Mouse (Mus musculus) heart, embryonic 14.5 days (tissue): ENCODE measurements at regions not wholly inside any gene's neighbourhood (a gene's known extent, or its start where the extent isn't known, plus 50 kb on each side); places are given as distances from the start of the nearest gene placed in this dataset.

Source experiments
- ATAC-seq: fragments of 200-750 bp; cut with Nextera tagmentation; 2 replicates; pipeline ENCODE4 v1.8.0; 2017; ENCODE audit warnings: low read depth, moderate TSS enrichment; ENCODE audit not compliant: insufficient number of reproducible peaks, insufficient read depth, low FRiP score
- H3K27ac ChIP-seq, 2 experiments: fragments of 200-500 bp in 1 of 2; fragments of 300-500 bp in 1 of 2; sonication (generic) in 1 of 2; replicated peaks in 1 of 2; 2 replicates each; pipeline ENCODE4 v1.5.1; 2012 to 2014; ENCODE audit warnings: low read depth in 2 of 2, low read length in 2 of 2, control low read depth in 1 of 2, mild to moderate bottlenecking in 1 of 2, mixed read lengths in 1 of 2; ENCODE audit not compliant: control insufficient read depth in 1 of 2, insufficient read depth in 1 of 2
- H3K27me3 ChIP-seq: fragments of 300-500 bp; sonication (generic); 2 replicates; pipeline ENCODE4 v1.6.1; 2014; ENCODE audit warnings: mild to moderate bottlenecking, low read length, control low read depth; ENCODE audit not compliant: control insufficient read depth, insufficient read depth
- H3K36me3 ChIP-seq: fragments of 300-500 bp; sonication (generic); 2 replicates; pipeline ENCODE4 v1.6.1; 2014; ENCODE audit warnings: mild to moderate bottlenecking, control low read depth, low read length, mixed read lengths; ENCODE audit not compliant: control insufficient read depth, insufficient read depth
- H3K4me1 ChIP-seq, 2 experiments: fragments of 200-500 bp in 1 of 2; fragments of 300-500 bp in 1 of 2; sonication (generic) in 1 of 2; 2 replicates each; pipeline ENCODE4 v1.6.1; 2012 to 2014; ENCODE audit warnings: low read length in 2 of 2, control low read depth in 1 of 2, mixed read lengths in 1 of 2; ENCODE audit not compliant: control insufficient read depth in 2 of 2, insufficient read depth in 2 of 2
- H3K4me2 ChIP-seq: fragments of 300-500 bp; sonication (generic); 2 replicates; pipeline ENCODE4 v1.6.1; 2014; ENCODE audit warnings: mild to moderate bottlenecking, low read length
- H3K4me3 ChIP-seq, 2 experiments: fragments of 200-500 bp in 1 of 2; fragments of 300-500 bp in 1 of 2; sonication (generic) in 1 of 2; 2 replicates each; pipeline ENCODE4 v1.5.1; 2012 to 2014; ENCODE audit warnings: low read length in 2 of 2, mild to moderate bottlenecking in 2 of 2, control low read depth in 1 of 2, low read depth in 1 of 2, moderate library complexity in 1 of 2; ENCODE audit not compliant: control insufficient read depth in 1 of 2, insufficient read depth in 1 of 2
- H3K9ac ChIP-seq: fragments of 300-500 bp; sonication (generic); 2 replicates; pipeline ENCODE4 v1.6.1; 2014; ENCODE audit warnings: mild to moderate bottlenecking, low read length
- H3K9me3 ChIP-seq: fragments of 300-500 bp; sonication (generic); 2 replicates; pipeline ENCODE4 v1.6.1; 2016; ENCODE audit warnings: low read length, control low read depth; ENCODE audit not compliant: control insufficient read depth
- WGBS: fragments of 180-500 bp; shearing (Covaris S2); extraction: QIAGEN DNeasy Blood & Tissue Kit; methylation state at CpG from one replicate; pipeline ENCODE4 v1.1.7; 2014; 5-methylcytosine and 5-hydroxymethylcytosine counted together

DNA sequence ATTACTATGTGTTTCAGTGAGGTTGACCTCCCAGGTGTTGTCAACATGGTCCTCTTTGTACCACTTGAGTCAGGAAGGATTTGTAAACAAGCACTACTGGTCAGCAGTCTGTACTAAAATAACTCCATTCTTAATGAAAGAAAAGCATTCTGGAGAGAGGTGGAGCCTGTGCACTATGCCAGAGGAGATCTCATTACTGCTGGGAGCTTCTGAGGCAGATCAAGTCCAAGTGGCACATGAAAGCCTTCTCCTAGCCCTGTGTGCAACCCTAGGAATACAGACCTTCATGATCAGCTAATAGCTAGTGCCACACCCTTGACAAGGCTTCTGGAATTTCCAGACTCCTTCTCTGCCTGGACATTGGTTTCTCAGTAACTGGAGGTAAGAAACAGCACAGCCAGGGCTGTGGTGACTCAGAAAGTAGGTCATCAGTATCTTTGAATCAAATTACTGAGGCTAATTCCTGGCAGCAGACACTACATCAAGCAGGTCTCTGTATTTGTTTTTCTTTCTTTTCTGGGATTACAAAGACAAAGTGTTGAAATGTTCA is 105.9 kb upstream of the Mgat5 start:
- H3K4me1 ChIP-seq = no peaks in the 10 kb centered on the region
- no peak overlapping the region for H3K27ac ChIP-seq
- H3K4me3 ChIP-seq = no peak overlapping the region
- ATAC-seq = no peak
- no peaks in the 10 kb centered on the region for H3K27me3 ChIP-seq
- H3K4me2 ChIP-seq = no peak overlapping the region
- no peaks in the 10 kb centered on the region for H3K36me3 ChIP-seq
- no peak overlapping the region for H3K9ac ChIP-seq
- H3K9me3 ChIP-seq = peaks cover 9% of the 10 kb centered on the region

DNA sequence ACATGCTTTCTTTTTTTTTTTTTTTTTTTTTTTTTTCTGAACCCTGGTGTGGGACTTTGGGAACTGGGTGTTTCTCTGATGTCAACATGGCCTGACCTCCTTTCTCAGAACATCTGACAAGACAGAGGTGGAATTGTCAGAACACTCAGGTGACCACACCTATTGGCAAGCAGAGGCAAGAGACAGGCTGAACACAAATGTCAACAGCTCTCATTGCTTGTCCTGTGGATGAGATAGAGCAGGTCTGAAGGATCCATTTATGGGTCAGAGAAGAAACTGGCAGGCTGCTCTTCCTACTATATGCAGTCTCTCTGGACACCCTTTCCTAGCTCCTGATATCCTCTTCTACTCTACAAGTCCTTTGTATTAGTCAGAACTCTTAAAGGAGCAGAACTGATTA is 117.2 kb upstream of the Mgat5 start:
- Histone ChIP-seq H3K9ac (no peak overlapping the region), H3K4me1 (no peaks in the 10 kb centered on the region), H3K9me3 (no peaks in the 10 kb centered on the region), H3K27me3 (no peaks in the 10 kb centered on the region), H3K27ac (no peak overlapping the region), H3K4me2 (no peak overlapping the region), H3K4me3 (no peak overlapping the region), H3K36me3 (no peaks in the 10 kb centered on the region)
- no peak for ATAC-seq

DNA sequence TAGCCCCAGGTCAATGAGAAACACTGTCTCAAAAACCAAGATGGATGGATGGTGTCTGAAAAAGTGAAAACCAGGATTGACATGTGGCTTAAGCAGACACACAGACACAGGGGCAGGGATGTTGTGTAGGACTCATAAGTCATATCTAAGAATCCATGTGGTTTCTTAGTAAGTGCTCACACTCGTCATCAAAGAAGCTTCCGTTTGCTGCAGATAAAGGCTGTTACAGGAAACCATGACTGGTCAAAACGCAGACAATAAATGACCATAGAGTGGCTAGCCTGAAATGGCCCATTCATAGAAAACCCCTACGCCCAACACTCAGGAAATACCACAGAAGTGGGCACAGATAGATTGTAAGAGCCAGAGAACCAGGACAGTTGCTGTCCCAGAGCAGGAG is 118.8 kb upstream of the Mgat5 start:
- no peak overlapping the region for H3K4me3 ChIP-seq
- no peaks in the 10 kb centered on the region for H3K4me1 ChIP-seq
- H3K36me3 ChIP-seq = no peaks in the 10 kb centered on the region
- H3K4me2 ChIP-seq = no peak overlapping the region
- H3K9me3 ChIP-seq = no peaks in the 10 kb centered on the region
- H3K9ac ChIP-seq = no peak overlapping the region
- no peak overlapping the region for H3K27ac ChIP-seq
- 53% methylated on average over 4 of the region's 4 CpGs for WGBS
- no peak for ATAC-seq
- H3K27me3 ChIP-seq = no peaks in the 10 kb centered on the region

DNA sequence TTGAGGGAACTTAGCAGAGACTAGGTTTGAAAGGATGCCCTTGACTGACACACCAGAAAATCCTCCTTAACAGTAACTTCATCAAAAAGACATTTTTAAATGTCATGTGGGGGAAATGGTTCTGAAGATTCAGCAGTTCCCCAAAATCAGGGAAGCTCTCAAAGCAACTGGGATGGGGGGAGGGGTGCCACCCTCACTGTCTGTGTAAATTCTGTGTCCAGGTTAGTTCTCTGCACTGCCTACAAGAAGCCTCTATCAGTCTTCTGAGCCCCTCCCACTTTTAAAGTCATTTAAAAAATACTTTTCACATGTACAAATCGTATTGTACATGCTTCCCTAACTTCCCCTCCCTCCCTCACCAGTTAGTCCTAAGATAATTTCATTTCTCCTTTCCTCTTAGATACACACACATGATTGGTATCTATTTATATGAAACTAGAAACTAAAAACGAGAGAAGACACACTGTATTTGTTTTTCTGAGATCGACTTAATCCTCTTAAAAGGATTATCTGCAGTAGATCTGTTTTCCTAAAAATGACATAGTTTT is 121.0 kb upstream of the Mgat5 start:
- ATAC-seq = no peak

DNA sequence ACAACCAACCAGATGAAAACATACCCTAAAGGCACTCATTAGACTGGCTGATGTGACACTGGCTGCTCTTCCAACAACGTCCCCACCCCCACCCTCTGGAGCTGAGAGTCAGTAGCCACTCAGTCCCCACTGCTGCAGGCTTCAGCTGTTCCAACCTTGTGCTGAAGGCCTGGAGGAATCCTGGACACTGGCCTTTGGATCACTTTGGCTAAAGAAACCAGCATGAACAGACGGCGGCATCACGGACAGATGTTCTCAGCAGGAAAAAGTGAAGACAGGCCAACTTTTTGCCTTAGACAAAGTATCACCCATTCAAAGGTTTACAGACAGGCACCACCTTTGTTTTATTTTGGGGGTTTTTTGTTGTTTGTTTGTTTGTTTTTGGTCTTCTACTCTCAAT is 125.8 kb upstream of the Mgat5 start:
- Histone ChIP-seq H3K36me3 (no peaks in the 10 kb centered on the region), H3K4me3 (no peak overlapping the region), H3K27ac (no peak overlapping the region), H3K4me1 (no peaks in the 10 kb centered on the region), H3K9me3 (no peaks in the 10 kb centered on the region), H3K4me2 (no peak overlapping the region), H3K9ac (no peak overlapping the region), H3K27me3 (no peaks in the 10 kb centered on the region)
- 64% methylated on average over 4 of the region's 4 CpGs for WGBS
- ATAC-seq = no peak

More for the DNA sequence above, 121.0 kb upstream of the Mgat5 start:
- H3K27ac ChIP-seq = no peak overlapping the region
- no peak overlapping the region for H3K9ac ChIP-seq
- H3K4me1 ChIP-seq = no peaks in the 10 kb centered on the region
- H3K4me2 ChIP-seq = no peak overlapping the region
- no peaks in the 10 kb centered on the region for H3K27me3 ChIP-seq
- no peaks in the 10 kb centered on the region for H3K9me3 ChIP-seq
- H3K4me3 ChIP-seq = no peak overlapping the region
- no peaks in the 10 kb centered on the region for H3K36me3 ChIP-seq
- WGBS = 53% methylated on average over 3 of the region's 3 CpGs

DNA sequence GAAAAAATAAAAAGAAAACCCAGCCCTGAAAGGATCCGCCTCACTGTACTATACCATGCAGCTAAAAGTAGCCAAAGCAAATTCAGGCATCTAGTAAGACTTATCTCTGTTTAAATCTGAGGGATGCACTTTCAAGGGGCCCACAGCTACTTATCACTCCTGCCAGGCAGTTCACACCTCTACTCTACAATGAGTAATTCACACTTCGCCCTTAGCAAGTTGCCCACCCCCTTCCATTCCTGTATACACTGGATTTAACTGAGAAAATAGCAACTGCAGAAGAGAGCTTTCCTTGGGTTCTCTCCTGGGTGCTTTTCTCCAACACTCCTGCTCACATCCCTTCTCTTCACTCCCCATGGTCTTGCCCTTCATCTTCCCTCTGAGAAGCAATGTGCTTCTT is 142.4 kb upstream of the Mgat5 start:
- no peak overlapping the region for H3K4me2 ChIP-seq
- no peaks in the 10 kb centered on the region for H3K36me3 ChIP-seq
- no peak overlapping the region for H3K27ac ChIP-seq
- H3K9me3 ChIP-seq = no peaks in the 10 kb centered on the region
- no peak overlapping the region for H3K9ac ChIP-seq
- no peaks in the 10 kb centered on the region for H3K4me1 ChIP-seq
- 65% methylated on average over 2 of the region's 2 CpGs for WGBS
- no peaks in the 10 kb centered on the region for H3K27me3 ChIP-seq
- no peak overlapping the region for H3K4me3 ChIP-seq
- no peak for ATAC-seq

DNA sequence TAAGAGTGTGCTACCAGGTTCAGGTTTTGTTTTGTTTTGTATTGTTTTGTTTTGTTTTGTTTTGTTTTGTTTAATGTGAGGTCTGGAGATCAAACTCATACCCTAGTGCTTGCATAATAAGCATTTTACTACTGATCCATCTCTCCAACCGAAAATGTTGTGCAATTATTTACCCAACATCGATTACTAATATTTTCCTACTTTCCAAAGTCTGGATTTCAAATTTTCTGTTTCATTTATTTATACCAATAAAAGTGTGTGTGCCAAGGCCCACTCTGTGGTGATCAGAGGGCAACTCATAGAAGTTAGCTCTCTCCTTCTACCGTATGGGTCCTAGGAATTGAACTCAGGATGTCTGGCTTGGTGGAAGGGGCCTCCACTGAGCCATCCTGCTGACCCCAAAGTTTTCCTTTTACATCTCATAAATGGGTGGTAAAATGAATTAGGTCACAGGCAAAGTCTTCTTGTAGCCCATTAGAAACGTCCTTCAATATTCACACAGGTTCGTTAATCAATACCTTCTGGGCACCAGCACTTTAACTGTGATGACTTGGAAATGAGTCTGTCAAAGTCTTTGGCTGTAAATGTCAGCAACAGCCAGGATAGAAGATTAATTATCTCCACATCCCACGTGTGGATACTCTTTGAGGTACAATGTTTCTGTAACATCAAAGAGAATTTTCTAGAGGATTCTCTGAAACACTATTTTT is 158.9 kb upstream of the Mgat5 start:
- H3K4me1 ChIP-seq = no peaks in the 10 kb centered on the region
- no peak overlapping the region for H3K4me2 ChIP-seq
- H3K9me3 ChIP-seq = no peaks in the 10 kb centered on the region
- ATAC-seq = no peak
- 82% methylated on average over 6 of the region's 6 CpGs for WGBS
- no peak overlapping the region for H3K4me3 ChIP-seq
- no peak overlapping the region for H3K27ac ChIP-seq
- H3K9ac ChIP-seq = no peak overlapping the region
- H3K27me3 ChIP-seq = no peaks in the 10 kb centered on the region
- no peaks in the 10 kb centered on the region for H3K36me3 ChIP-seq

DNA sequence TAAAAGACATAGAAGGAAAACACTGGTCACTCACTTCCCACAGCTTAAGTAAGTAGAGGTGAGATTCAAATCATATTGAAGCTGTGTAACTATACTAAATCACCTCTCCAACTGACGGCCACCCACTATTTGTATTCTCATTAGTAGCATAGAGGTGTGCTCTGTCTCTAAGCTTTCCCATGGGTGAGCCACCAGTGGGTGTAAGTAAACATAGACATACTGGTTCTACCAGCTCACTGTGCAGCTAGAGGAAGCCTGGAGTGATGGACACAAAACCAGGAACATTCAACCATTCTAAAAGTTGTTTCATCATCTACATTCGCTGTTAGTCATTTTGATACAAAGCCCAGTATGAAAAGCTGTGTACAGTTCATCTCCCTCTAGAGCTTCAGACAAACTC is 170.1 kb upstream of the Mgat5 start:
- 89% methylated on average over 2 of the region's 2 CpGs for WGBS
- no peaks in the 10 kb centered on the region for H3K4me1 ChIP-seq
- ATAC-seq = no peak
- H3K4me3 ChIP-seq = no peak overlapping the region
- no peaks in the 10 kb centered on the region for H3K9me3 ChIP-seq
- H3K36me3 ChIP-seq = no peaks in the 10 kb centered on the region
- no peak overlapping the region for H3K27ac ChIP-seq
- no peak overlapping the region for H3K4me2 ChIP-seq
- no peak overlapping the region for H3K9ac ChIP-seq
- H3K27me3 ChIP-seq = no peaks in the 10 kb centered on the region
